Mouse (Mus musculus) midbrain, embryonic 16.5 days (tissue): ENCODE results near the gene Col2a1. TPM values are rescaled to one million over a fixed set of nuclear protein-coding genes. Genes with fewer than 3 reads are reported as not detected.

Source experiments
- ATAC-seq: fragments of 200-750 bp; cut with Nextera tagmentation; 2 replicates; pipeline ENCODE4 v1.8.0; 2017; ENCODE audit warnings: moderate TSS enrichment
- H3K27ac ChIP-seq: fragments of 300-500 bp; sonication (generic); 2 replicates; pipeline ENCODE4 v1.5.1; 2014; ENCODE audit warnings: mild to moderate bottlenecking, low read length, mixed read lengths
- H3K27me3 ChIP-seq: fragments of 300-500 bp; sonication (generic); 2 replicates; pipeline ENCODE4 v1.6.1; 2014; ENCODE audit warnings: low read depth, low read length, mixed read lengths; ENCODE audit not compliant: control insufficient read depth, insufficient read depth
- H3K36me3 ChIP-seq: fragments of 300-500 bp; sonication (generic); 2 replicates; pipeline ENCODE4 v1.6.1; 2014; ENCODE audit warnings: mild to moderate bottlenecking, low read length, moderate library complexity, mixed read lengths; ENCODE audit not compliant: control insufficient read depth, insufficient read depth
- H3K4me1 ChIP-seq: fragments of 300-500 bp; sonication (generic); 2 replicates; pipeline ENCODE4 v1.6.1; 2014; ENCODE audit warnings: mild to moderate bottlenecking, low read length, mixed read lengths; ENCODE audit not compliant: control insufficient read depth, insufficient read depth
- H3K4me2 ChIP-seq: fragments of 300-500 bp; sonication (generic); 2 replicates; pipeline ENCODE4 v1.6.1; 2014; ENCODE audit warnings: mild to moderate bottlenecking, low read length, mixed read lengths
- H3K4me3 ChIP-seq: fragments of 300-500 bp; sonication (generic); 2 replicates; pipeline ENCODE4 v1.5.1; 2014; ENCODE audit warnings: low read depth, mild to moderate bottlenecking, low read length, moderate library complexity, mixed read lengths
- H3K9ac ChIP-seq: fragments of 300-500 bp; sonication (generic); 2 replicates; pipeline ENCODE4 v1.6.1; 2014; ENCODE audit warnings: low read depth, low read length, mixed read lengths
- H3K9me3 ChIP-seq: fragments of 300-500 bp; sonication (generic); replicated peaks from 2 replicates; pipeline ENCODE4 v1.6.1; 2014; ENCODE audit warnings: mild to moderate bottlenecking, low read length, mixed read lengths; ENCODE audit not compliant: control insufficient read depth, poor library complexity, severe bottlenecking
- WGBS: fragments of 180-500 bp; shearing (Covaris S2); extraction: QIAGEN DNeasy Blood & Tissue Kit; methylation state at CpG from one replicate; pipeline ENCODE4 v1.1.7; 2014; 5-methylcytosine and 5-hydroxymethylcytosine counted together
- polyA plus RNA-seq: library from polyadenylated mRNA; unstranded; fragments of >200 nt; fragmentation: Nextera tagmentation; extraction: Ambion mirVana; gene quantifications from 2 replicates; pipeline ENCODE4 v1.2.1, GENCODE M21; 2015

Gene Col2a1
- polyA plus RNA-seq, 1 experiment from 2014 or later: 22.6 TPM

DNA sequence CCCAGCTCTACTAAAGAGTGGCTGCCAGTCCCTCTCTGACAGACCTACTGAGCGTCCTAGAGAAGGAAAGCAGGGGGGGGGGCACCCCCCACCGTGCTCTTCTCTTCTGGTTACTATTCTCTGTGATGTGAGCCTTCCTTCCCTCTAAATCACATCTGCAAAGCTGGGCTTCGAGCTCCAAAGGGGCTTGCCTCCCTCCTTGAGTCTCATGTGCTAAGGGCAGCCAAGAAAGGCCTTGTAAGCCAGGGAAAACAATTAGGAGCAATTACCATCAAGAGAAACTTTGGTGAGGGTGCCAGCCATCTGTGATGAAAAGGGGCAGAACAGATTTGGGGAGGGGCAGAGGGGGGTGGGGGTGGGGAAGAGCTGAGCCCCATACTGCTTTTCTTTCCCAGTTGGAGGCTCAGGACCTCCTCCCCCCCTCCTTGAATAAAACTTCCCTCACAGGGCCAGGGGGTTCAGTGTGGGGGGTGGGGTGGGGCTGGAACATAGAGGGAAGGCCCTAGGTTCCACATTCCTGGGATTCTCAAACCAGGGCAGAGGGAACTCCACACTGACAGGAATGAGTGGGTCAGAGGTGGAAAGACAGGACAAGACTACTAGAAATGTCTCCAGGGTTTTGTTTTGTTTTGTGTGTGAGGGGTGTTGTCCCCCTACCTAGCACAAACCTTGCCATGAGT is 30.7 kb upstream of the Col2a1 start:
- 13% methylated on average over 3 of the region's 3 CpGs for WGBS
- Histone ChIP-seq H3K36me3 (0 out of 2 replicates have a peak, but pooled peaks cover 13% of the 10 kb centered on the region), H3K9me3 (no peaks in the 10 kb centered on the region), H3K4me2 (no peak overlapping the region), H3K4me1 (no peaks in the 10 kb centered on the region), H3K27ac (no peak overlapping the region), H3K27me3 (no peaks in the 10 kb centered on the region), H3K4me3 (no peak overlapping the region), H3K9ac (no peak overlapping the region)
- ATAC-seq: no peak

DNA sequence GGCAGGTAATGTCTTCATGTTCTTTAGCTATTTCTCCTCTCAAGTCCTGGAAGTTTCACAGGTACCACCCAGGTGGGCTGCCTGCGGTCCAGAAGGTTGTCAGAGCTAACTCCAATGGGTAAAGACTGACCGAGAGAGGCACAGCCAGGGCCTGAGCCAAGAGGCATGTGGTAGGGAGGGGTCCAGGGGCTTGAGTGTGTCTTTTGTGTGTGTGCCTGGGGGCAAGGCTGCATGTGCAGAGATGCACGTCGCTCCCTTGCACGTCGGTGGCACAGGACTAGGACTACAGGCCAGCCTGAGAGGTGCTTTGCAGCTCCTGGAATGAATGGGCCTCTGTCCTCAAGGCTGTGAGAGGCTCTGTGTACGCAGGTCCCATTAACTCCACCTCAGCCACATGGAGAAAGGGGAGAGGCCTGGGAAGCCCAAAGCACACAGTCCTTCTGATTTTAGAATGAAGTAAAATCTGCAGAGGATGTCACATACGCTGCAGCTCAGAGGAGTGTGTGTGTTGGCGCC is 28.8 kb upstream of the Col2a1 start:
- Histone ChIP-seq H3K4me2 (no peak overlapping the region), H3K9ac (no peak overlapping the region), H3K27ac (no peak overlapping the region), H3K4me1 (no peaks in the 10 kb centered on the region), H3K27me3 (no peaks in the 10 kb centered on the region), H3K9me3 (no peaks in the 10 kb centered on the region), H3K4me3 (no peak overlapping the region), H3K36me3 (0 out of 2 replicates have a peak, but pooled peaks cover 2% of the 10 kb centered on the region)
- WGBS: 75% methylated on average over 9 of the region's 9 CpGs
- ATAC-seq: no peak

DNA sequence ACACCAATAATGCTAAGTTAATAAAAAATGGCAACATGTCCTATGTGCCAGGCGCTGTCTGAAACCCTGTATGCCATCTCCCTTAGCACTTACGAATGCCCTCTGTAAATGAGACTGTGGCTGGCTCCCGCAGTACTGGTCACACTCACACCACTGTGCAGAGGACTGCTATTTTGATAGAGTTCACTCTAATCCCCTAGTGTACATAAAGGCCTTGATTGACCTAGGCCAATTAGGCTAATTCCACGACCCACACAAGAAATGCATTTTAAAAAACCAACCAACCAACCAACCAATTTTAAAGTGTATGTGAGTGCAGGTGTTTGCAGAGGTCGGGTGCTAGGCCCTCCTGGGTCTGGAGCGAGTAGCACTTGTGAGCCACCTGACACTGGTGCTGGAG is 25.3 kb upstream of the Col2a1 start:
- Histone ChIP-seq H3K9ac (no peak overlapping the region), H3K27ac (no peak overlapping the region), H3K4me1 (peaks cover 10% of the 10 kb centered on the region), H3K27me3 (no peaks in the 10 kb centered on the region), H3K4me3 (no peak overlapping the region), H3K9me3 (no peaks in the 10 kb centered on the region), H3K36me3 (no peaks in the 10 kb centered on the region), H3K4me2 (no peak overlapping the region)
- ATAC-seq: no peak
- WGBS: 70% methylated on average over 6 of the region's 6 CpGs

DNA sequence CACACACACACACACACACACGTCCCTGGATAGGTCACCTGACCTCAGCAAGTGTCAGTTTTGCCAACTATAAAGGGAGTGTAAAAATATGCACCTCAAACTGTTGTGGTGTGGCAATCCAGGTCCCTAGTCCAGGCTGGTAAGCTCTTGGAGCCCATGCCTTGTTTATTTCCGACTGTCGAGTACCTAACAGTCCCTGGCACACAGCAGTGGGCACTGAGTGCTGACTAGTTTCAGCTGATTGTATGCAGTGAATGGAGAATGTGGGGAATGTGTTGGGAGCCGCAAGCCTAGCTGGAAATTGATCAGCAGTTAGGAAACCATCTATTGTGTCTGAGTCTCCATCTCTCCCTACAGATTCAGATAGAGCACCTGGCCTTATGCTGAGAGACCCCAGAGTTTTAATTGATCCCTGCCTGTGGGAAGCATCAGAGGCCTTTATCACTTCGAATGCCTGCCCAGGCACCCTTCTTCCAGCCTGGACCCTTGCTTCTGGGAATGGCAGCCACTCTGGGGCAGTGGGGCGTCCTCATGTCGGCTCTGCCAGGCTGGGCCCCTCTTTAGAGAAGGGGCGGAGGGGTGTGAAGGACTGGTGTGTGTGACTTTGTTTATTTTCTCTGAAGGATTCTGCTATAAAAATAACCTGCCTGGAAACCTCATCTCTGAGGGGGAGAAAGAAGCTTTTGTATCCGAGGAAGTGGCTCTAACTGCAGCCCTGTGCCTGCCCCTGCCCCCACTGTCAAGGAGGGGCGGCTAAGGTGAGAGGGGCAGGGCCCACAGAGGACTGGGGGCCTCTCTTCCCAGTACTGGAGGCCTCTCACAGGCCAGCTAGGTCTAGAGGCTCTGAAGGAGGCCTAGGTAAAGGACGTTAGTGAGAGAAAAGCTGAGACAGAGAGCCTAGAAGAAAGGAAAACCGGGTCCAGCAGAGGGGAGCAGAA is 22.7 kb upstream of the Col2a1 start:
- H3K9ac ChIP-seq: 0 out of 2 replicates have a peak overlapping the region, but pooled peaks have one; percentile 26
- no peak for ATAC-seq
- WGBS: 35% methylated on average over 12 of the region's 12 CpGs

DNA sequence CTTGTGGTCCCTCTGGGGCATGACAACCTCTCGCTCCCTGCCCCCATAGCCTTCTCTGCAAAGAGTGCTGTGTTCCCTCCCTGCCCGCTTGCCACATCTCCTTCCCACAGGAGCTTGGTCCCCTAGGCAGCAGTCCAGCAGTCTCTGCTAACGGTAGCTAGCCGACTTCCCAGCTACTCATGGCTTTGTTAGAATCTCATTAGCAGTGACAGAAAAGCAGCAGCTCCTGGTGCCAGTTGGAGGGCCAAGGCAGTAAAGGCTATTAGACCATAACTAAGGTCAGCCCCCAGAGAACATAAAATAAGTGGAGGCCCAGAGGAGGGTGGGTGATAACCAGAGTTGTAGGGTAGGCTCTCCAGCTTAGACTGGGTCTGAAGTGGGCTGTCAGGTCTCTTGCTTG is 21.1 kb upstream of the Col2a1 start:
- H3K4me1 ChIP-seq: peaks cover 10% of the 10 kb centered on the region
- H3K27me3 ChIP-seq: no peaks in the 10 kb centered on the region
- H3K9me3 ChIP-seq: no peaks in the 10 kb centered on the region
- no peak overlapping the region for H3K27ac ChIP-seq
- WGBS: 26% methylated on average over 4 of the region's 4 CpGs
- no peaks in the 10 kb centered on the region for H3K36me3 ChIP-seq
- no peak for ATAC-seq
- no peak overlapping the region for H3K4me2 ChIP-seq
- H3K9ac ChIP-seq: no peak overlapping the region
- no peak overlapping the region for H3K4me3 ChIP-seq

More for the DNA sequence above, 22.7 kb upstream of the Col2a1 start:
- no peak overlapping the region for H3K27ac ChIP-seq
- peaks cover 10% of the 10 kb centered on the region for H3K4me1 ChIP-seq
- no peaks in the 10 kb centered on the region for H3K36me3 ChIP-seq
- H3K27me3 ChIP-seq: no peaks in the 10 kb centered on the region
- no peaks in the 10 kb centered on the region for H3K9me3 ChIP-seq
- no peak overlapping the region for H3K4me3 ChIP-seq
- H3K4me2 ChIP-seq: no peak overlapping the region

DNA sequence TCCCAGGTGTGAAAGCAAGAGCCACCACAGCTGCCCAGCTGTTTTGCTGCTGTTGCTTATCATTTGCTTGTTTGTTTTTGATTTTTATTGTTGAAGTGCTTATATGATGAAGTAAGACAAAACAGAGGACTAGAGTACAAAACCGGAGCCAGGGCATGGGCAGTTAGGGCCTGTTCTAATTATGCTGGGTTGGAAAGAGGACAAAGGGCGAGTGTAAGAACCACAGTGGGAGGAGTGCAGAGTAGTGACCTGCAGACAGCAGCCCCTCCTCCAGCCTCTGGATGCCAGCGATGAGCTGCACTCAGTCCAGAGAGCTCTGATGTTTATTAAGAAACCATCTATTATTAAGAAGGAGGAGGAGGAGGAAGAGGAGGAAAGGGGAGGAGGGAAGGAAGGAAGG is 18.6 kb upstream of the Col2a1 start:
- peaks cover 9% of the 10 kb centered on the region for H3K4me1 ChIP-seq
- no peak overlapping the region for H3K9ac ChIP-seq
- no peaks in the 10 kb centered on the region for H3K36me3 ChIP-seq
- no peak overlapping the region for H3K27ac ChIP-seq
- H3K4me3 ChIP-seq: no peak overlapping the region
- H3K27me3 ChIP-seq: no peaks in the 10 kb centered on the region
- 27% methylated on average over 3 of the region's 3 CpGs for WGBS
- H3K4me2 ChIP-seq: no peak overlapping the region
- no peak for ATAC-seq
- H3K9me3 ChIP-seq: no peaks in the 10 kb centered on the region

DNA sequence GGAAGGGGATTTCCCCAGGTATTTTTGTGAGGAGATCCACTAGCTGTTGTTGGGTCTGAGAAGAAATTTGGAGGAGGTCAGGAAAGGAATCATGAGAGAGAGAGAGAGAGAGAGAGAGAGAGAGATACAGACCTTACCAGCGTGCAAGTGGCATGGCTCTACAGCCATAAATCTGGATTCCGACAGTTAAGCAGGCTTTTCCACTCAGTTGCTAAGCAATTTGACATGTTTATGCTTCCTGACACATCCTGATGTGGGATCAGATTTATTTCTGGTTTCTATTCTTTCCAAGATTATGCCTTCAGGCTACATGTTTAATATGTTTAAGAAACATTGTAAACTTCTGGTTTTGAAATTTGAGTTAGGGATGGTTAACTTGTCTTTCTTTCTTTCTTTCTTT is 17.4 kb upstream of the Col2a1 start:
- H3K27me3 ChIP-seq: no peaks in the 10 kb centered on the region
- H3K9me3 ChIP-seq: no peaks in the 10 kb centered on the region
- WGBS: 62% methylated on average over 2 of the region's 2 CpGs
- no peak overlapping the region for H3K4me2 ChIP-seq
- H3K36me3 ChIP-seq: no peaks in the 10 kb centered on the region
- ATAC-seq: no peak
- no peak overlapping the region for H3K9ac ChIP-seq
- H3K27ac ChIP-seq: no peak overlapping the region
- no peaks in the 10 kb centered on the region for H3K4me1 ChIP-seq
- no peak overlapping the region for H3K4me3 ChIP-seq

DNA sequence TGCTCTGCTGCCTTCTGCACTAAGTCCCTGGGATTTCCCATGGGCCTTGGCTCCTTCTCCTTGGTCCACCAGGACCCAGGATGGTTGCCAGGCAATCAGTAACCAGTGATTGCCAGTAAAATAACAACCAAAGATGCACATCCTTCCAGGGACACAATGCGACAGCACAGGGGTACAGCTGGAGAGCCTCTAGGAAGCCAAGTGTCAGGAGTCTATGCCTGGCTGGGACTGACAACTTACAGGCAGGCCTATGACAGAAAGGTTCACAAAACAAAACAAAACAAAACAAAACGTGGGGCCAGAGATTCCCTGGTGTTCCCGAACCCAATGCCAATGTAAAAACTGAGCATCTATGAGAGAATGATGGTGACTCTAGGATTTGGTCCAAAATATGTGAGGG is 14.6 kb upstream of the Col2a1 start:
- H3K27ac ChIP-seq: no peak overlapping the region
- no peak overlapping the region for H3K4me3 ChIP-seq
- no peak overlapping the region for H3K9ac ChIP-seq
- H3K4me1 ChIP-seq: no peaks in the 10 kb centered on the region
- 73% methylated on average over 3 of the region's 3 CpGs for WGBS
- H3K27me3 ChIP-seq: no peaks in the 10 kb centered on the region
- no peak for ATAC-seq
- no peak overlapping the region for H3K4me2 ChIP-seq
- H3K36me3 ChIP-seq: no peaks in the 10 kb centered on the region
- no peaks in the 10 kb centered on the region for H3K9me3 ChIP-seq

DNA sequence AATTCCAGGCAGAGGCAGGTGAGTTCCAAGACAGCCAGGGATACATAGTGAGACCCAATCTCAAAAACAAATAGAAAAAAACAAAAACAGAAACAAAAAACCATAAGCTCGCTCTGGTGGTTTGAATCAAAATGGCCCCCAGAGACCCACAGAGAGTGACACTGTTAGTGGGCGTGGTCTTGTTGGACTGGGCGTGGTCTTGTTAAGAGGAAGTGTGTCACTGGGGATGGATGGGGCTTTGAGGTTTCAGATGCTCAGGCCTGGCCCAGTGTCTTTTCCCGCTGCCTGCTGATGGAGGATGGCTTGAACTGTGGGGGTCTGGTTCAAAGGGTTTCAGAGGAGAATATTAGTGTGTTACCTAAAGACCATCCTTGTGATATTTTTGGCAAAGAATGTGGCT is 13.4 kb upstream of the Col2a1 start:
- Histone ChIP-seq H3K4me1 (no peaks in the 10 kb centered on the region), H3K36me3 (no peaks in the 10 kb centered on the region), H3K4me3 (no peak overlapping the region), H3K9ac (no peak overlapping the region), H3K27ac (no peak overlapping the region), H3K4me2 (no peak overlapping the region), H3K27me3 (no peaks in the 10 kb centered on the region), H3K9me3 (no peaks in the 10 kb centered on the region)
- no peak for ATAC-seq
- 77% methylated on average over 4 of the region's 4 CpGs for WGBS
